Mouse (Mus musculus): ENCODE results near the gene Lrrc17. TPM values are rescaled to one million over a fixed set of nuclear protein-coding genes. Genes with fewer than 3 reads are reported as not detected.

Lrrc17 gene
- polyA plus RNA-seq (2014; fragmentation: Nextera tagmentation; extraction: Ambion mirVana): 40.2 and 42.8 TPM in 2 replicates

GRCm38 (mm10) chr5:21543409-21544201 lies at the start of gene Lrrc17:
Lrrc17 (plus strand) TSS chr5:21543559.
- Histone ChIP-seq H3K27me3 (ENCODE audit: control insufficient read depth, insufficient read depth, low read length) (no peaks in the 10 kb centered on the region), H3K4me1 (ENCODE audit: control insufficient read depth, insufficient read depth, low read length) (no peaks in the 10 kb centered on the region), H3K27ac (replicated peaks; ENCODE audit: low read depth, low read length) (peak within 1 kb of the TSS; percentile 78; the same call in 1 of the 2 replicates), H3K9me3 (replicated peaks; ENCODE audit: control insufficient read depth, low read length) (no peaks in the 10 kb centered on the region), H3K36me3 (replicated peaks; ENCODE audit: control insufficient read depth, insufficient read depth, low read depth, low read length) (no peaks in the 10 kb centered on the region), H3K4me3 (ENCODE audit: low read depth, low read length) (peak within 1 kb of the TSS; percentile 34), H3K9ac (replicated peaks; ENCODE audit: low read length) (peak within 1 kb of the TSS; percentile 45), H3K4me2 (ENCODE audit: low read depth, low read length) (peak within 1 kb of the TSS; percentile 39)
- ATAC-seq (replicated peaks; ENCODE audit: insufficient number of reproducible peaks, low FRiP score, low TSS enrichment, low read depth) (peak; percentile 95), DNase-seq (ENCODE audit: low spot score) (peak; percentile 86)
- WGBS: 37% methylated on average over 17 of the region's 17 CpGs

- Histone ChIP-seq H3K27ac (replicated peaks; ENCODE audit: low read depth, low read length) (no peak overlapping the region), H3K9me3 (replicated peaks; ENCODE audit: control insufficient read depth, low read length) (no peaks in the 10 kb centered on the region), H3K4me3 (ENCODE audit: low read depth, low read length) (no peak overlapping the region), H3K27me3 (ENCODE audit: control insufficient read depth, insufficient read depth, low read length) (no peaks in the 10 kb centered on the region), H3K4me1 (ENCODE audit: control insufficient read depth, insufficient read depth, low read length) (no peaks in the 10 kb centered on the region), H3K36me3 (replicated peaks; ENCODE audit: control insufficient read depth, insufficient read depth, low read depth, low read length) (no peaks in the 10 kb centered on the region), H3K9ac (replicated peaks; ENCODE audit: low read length) (no peak overlapping the region), H3K4me2 (ENCODE audit: low read depth, low read length) (no peak overlapping the region)
- DNase-seq (ENCODE audit: low spot score) (peak; percentile 33), ATAC-seq (replicated peaks; ENCODE audit: insufficient number of reproducible peaks, low FRiP score, low TSS enrichment, low read depth) (no peak)
- 39% methylated on average over 3 of the region's 3 CpGs for WGBS
These were observed 48.6 kb upstream of the Lrrc17 start for GRCm38 (mm10) chr5:21494781-21495180.

GRCm38 (mm10) chr5:21496321-21496720 lies 47.0 kb upstream of the Lrrc17 start:
- ATAC-seq (replicated peaks; ENCODE audit: insufficient number of reproducible peaks, low FRiP score, low TSS enrichment, low read depth): peak; percentile 67
- peak; percentile 72 for DNase-seq (ENCODE audit: low spot score)
- no peaks in the 10 kb centered on the region for H3K4me1 ChIP-seq (ENCODE audit: control insufficient read depth, insufficient read depth, low read length)
- H3K4me3 ChIP-seq (ENCODE audit: low read depth, low read length): no peak overlapping the region
- H3K27ac ChIP-seq (replicated peaks; ENCODE audit: low read depth, low read length): 0 out of 2 replicates have a peak overlapping the region, but pooled peaks have one; percentile 31
- no peaks in the 10 kb centered on the region for H3K9me3 ChIP-seq (replicated peaks; ENCODE audit: control insufficient read depth, low read length)
- H3K36me3 ChIP-seq (replicated peaks; ENCODE audit: control insufficient read depth, insufficient read depth, low read depth, low read length): no peaks in the 10 kb centered on the region
- H3K9ac ChIP-seq (replicated peaks; ENCODE audit: low read length): no peak overlapping the region
- H3K27me3 ChIP-seq (ENCODE audit: control insufficient read depth, insufficient read depth, low read length): no peaks in the 10 kb centered on the region
- 48% methylated on average over 6 of the region's 6 CpGs for WGBS
- H3K4me2 ChIP-seq (ENCODE audit: low read depth, low read length): no peak overlapping the region

GRCm38 (mm10) chr5:21496881-21497280 lies 46.5 kb upstream of the Lrrc17 start:
- 37% methylated on average over 3 of the region's 3 CpGs for WGBS
- no peak overlapping the region for H3K9ac ChIP-seq (replicated peaks; ENCODE audit: low read length)
- no peaks in the 10 kb centered on the region for H3K9me3 ChIP-seq (replicated peaks; ENCODE audit: control insufficient read depth, low read length)
- DNase-seq (ENCODE audit: low spot score): no peak
- H3K4me3 ChIP-seq (ENCODE audit: low read depth, low read length): no peak overlapping the region
- H3K36me3 ChIP-seq (replicated peaks; ENCODE audit: control insufficient read depth, insufficient read depth, low read depth, low read length): no peaks in the 10 kb centered on the region
- no peaks in the 10 kb centered on the region for H3K27me3 ChIP-seq (ENCODE audit: control insufficient read depth, insufficient read depth, low read length)
- no peak for ATAC-seq (replicated peaks; ENCODE audit: insufficient number of reproducible peaks, low FRiP score, low TSS enrichment, low read depth)
- H3K4me1 ChIP-seq (ENCODE audit: control insufficient read depth, insufficient read depth, low read length): no peaks in the 10 kb centered on the region
- no peak overlapping the region for H3K4me2 ChIP-seq (ENCODE audit: low read depth, low read length)
- no peak overlapping the region for H3K27ac ChIP-seq (replicated peaks; ENCODE audit: low read depth, low read length)

- no peak overlapping the region for H3K4me2 ChIP-seq (ENCODE audit: low read depth, low read length)
- WGBS: 91% methylated on average over 2 of the region's 2 CpGs
- ATAC-seq (replicated peaks; ENCODE audit: insufficient number of reproducible peaks, low FRiP score, low TSS enrichment, low read depth) (no peak), DNase-seq (ENCODE audit: low spot score) (no peak)
- H3K9me3 ChIP-seq (replicated peaks; ENCODE audit: control insufficient read depth, low read length): no peaks in the 10 kb centered on the region
- no peak overlapping the region for H3K4me3 ChIP-seq (ENCODE audit: low read depth, low read length)
- no peaks in the 10 kb centered on the region for H3K36me3 ChIP-seq (replicated peaks; ENCODE audit: control insufficient read depth, insufficient read depth, low read depth, low read length)
- no peak overlapping the region for H3K27ac ChIP-seq (replicated peaks; ENCODE audit: low read depth, low read length)
- H3K4me1 ChIP-seq (ENCODE audit: control insufficient read depth, insufficient read depth, low read length): no peaks in the 10 kb centered on the region
- H3K27me3 ChIP-seq (ENCODE audit: control insufficient read depth, insufficient read depth, low read length): no peaks in the 10 kb centered on the region
- no peak overlapping the region for H3K9ac ChIP-seq (replicated peaks; ENCODE audit: low read length)
These were observed 44.9 kb upstream of the Lrrc17 start for GRCm38 (mm10) chr5:21498490-21498889.

GRCm38 (mm10) chr5:21498925-21499324 lies 44.4 kb upstream of the Lrrc17 start:
- Histone ChIP-seq H3K4me3 (ENCODE audit: low read depth, low read length) (no peak overlapping the region), H3K27ac (replicated peaks; ENCODE audit: low read depth, low read length) (no peak overlapping the region), H3K4me1 (ENCODE audit: control insufficient read depth, insufficient read depth, low read length) (no peaks in the 10 kb centered on the region), H3K9me3 (replicated peaks; ENCODE audit: control insufficient read depth, low read length) (no peaks in the 10 kb centered on the region), H3K36me3 (replicated peaks; ENCODE audit: control insufficient read depth, insufficient read depth, low read depth, low read length) (no peaks in the 10 kb centered on the region), H3K4me2 (ENCODE audit: low read depth, low read length) (no peak overlapping the region), H3K9ac (replicated peaks; ENCODE audit: low read length) (no peak overlapping the region), H3K27me3 (ENCODE audit: control insufficient read depth, insufficient read depth, low read length) (no peaks in the 10 kb centered on the region)
- no peak for DNase-seq (ENCODE audit: low spot score)
- WGBS: 82% methylated on average over 11 of the region's 11 CpGs
- no peak for ATAC-seq (replicated peaks; ENCODE audit: insufficient number of reproducible peaks, low FRiP score, low TSS enrichment, low read depth)

GRCm38 (mm10) chr5:21500133-21500532 lies 43.2 kb upstream of the Lrrc17 start:
- no peak overlapping the region for H3K4me3 ChIP-seq (ENCODE audit: low read depth, low read length)
- ATAC-seq (replicated peaks; ENCODE audit: insufficient number of reproducible peaks, low FRiP score, low TSS enrichment, low read depth) (no peak), DNase-seq (ENCODE audit: low spot score) (no peak)
- H3K4me1 ChIP-seq (ENCODE audit: control insufficient read depth, insufficient read depth, low read length): no peaks in the 10 kb centered on the region
- no peak overlapping the region for H3K27ac ChIP-seq (replicated peaks; ENCODE audit: low read depth, low read length)
- H3K27me3 ChIP-seq (ENCODE audit: control insufficient read depth, insufficient read depth, low read length): no peaks in the 10 kb centered on the region
- H3K36me3 ChIP-seq (replicated peaks; ENCODE audit: control insufficient read depth, insufficient read depth, low read depth, low read length): no peaks in the 10 kb centered on the region
- H3K9me3 ChIP-seq (replicated peaks; ENCODE audit: control insufficient read depth, low read length): no peaks in the 10 kb centered on the region
- no peak overlapping the region for H3K4me2 ChIP-seq (ENCODE audit: low read depth, low read length)
- H3K9ac ChIP-seq (replicated peaks; ENCODE audit: low read length): no peak overlapping the region
- WGBS: 84% methylated on average over 10 of the region's 10 CpGs

GRCm38 (mm10) chr5:21500941-21501340 lies 42.4 kb upstream of the Lrrc17 start:
- H3K4me2 ChIP-seq (ENCODE audit: low read depth, low read length): no peak overlapping the region
- no peak overlapping the region for H3K27ac ChIP-seq (replicated peaks; ENCODE audit: low read depth, low read length)
- H3K4me1 ChIP-seq (ENCODE audit: control insufficient read depth, insufficient read depth, low read length): no peaks in the 10 kb centered on the region
- H3K36me3 ChIP-seq (replicated peaks; ENCODE audit: control insufficient read depth, insufficient read depth, low read depth, low read length): no peaks in the 10 kb centered on the region
- ATAC-seq (replicated peaks; ENCODE audit: insufficient number of reproducible peaks, low FRiP score, low TSS enrichment, low read depth) (no peak), DNase-seq (ENCODE audit: low spot score) (no peak)
- no peaks in the 10 kb centered on the region for H3K27me3 ChIP-seq (ENCODE audit: control insufficient read depth, insufficient read depth, low read length)
- WGBS: 91% methylated on average over 2 of the region's 2 CpGs
- H3K9ac ChIP-seq (replicated peaks; ENCODE audit: low read length): no peak overlapping the region
- H3K9me3 ChIP-seq (replicated peaks; ENCODE audit: control insufficient read depth, low read length): no peaks in the 10 kb centered on the region
- H3K4me3 ChIP-seq (ENCODE audit: low read depth, low read length): no peak overlapping the region

Measured in embryonic facial prominence, embryonic 11.5 days (tissue).